Mouse (Mus musculus): ENCODE measurements around the gene Chst2. TPM values are rescaled to one million over a fixed set of nuclear protein-coding genes. Genes with fewer than 3 reads are reported as not detected.

The Chst2 gene
- total RNA-seq, 2 experiments from 2014 or later, result 0.14 TPM; not detected in 1

- ATAC-seq (replicated peaks; ENCODE audit: low FRiP score, low TSS enrichment, poor library complexity, severe bottlenecking), result no peak
These were observed 31.2 kb downstream of the Chst2 start for GRCm38 (mm10) chr9:95375336-95375735.

GRCm38 (mm10) chr9:95373741-95374140, 32.8 kb downstream of the Chst2 start:
- ATAC-seq (replicated peaks; ENCODE audit: low FRiP score, low TSS enrichment, poor library complexity, severe bottlenecking), result no peak

GRCm38 (mm10) chr9:95365882-95366281, 40.6 kb downstream of the Chst2 start:
- no peak for ATAC-seq (replicated peaks; ENCODE audit: low FRiP score, low TSS enrichment, poor library complexity, severe bottlenecking)

- ATAC-seq (replicated peaks; ENCODE audit: low FRiP score, low TSS enrichment, poor library complexity, severe bottlenecking), result peak; percentile 71
These were observed 52.6 kb downstream of the Chst2 start for GRCm38 (mm10) chr9:95353829-95354391.

GRCm38 (mm10) chr9:95351968-95352367, 54.6 kb downstream of the Chst2 start:
- no peak for ATAC-seq (replicated peaks; ENCODE audit: low FRiP score, low TSS enrichment, poor library complexity, severe bottlenecking)

- ATAC-seq (replicated peaks; ENCODE audit: low FRiP score, low TSS enrichment, poor library complexity, severe bottlenecking), result no peak
These were observed 56.0 kb downstream of the Chst2 start for GRCm38 (mm10) chr9:95350550-95350949.

Other genes with a start within 250 kb of the Chst2 start
- 96.6 and 116 TPM in 2 replicates for gene U2surp, start 105.3 kb upstream of the Chst2 start, total RNA-seq (2014; fragmentation: Nextera tagmentation)
- 251 and 271 TPM in 2 replicates for gene U2surp, start 105.3 kb upstream of the Chst2 start, total RNA-seq (2017)
- 31.8 and 38.8 TPM in 2 replicates for gene Paqr9, start 152.9 kb upstream of the Chst2 start, total RNA-seq (2014; fragmentation: Nextera tagmentation)
- 18.1 and 22.1 TPM in 2 replicates for gene Paqr9, start 152.9 kb upstream of the Chst2 start, total RNA-seq (2017)
- gene Pcolce2, start 230.9 kb upstream of the Chst2 start, total RNA-seq (2014; fragmentation: Nextera tagmentation), result not detected in 2 replicates
- gene Pcolce2, start 230.9 kb upstream of the Chst2 start, total RNA-seq (2017), result not detected in 2 replicates